Mouse (Mus musculus): ENCODE measurements around the gene Tbcc. TPM values are rescaled to one million over a fixed set of nuclear protein-coding genes. Genes with fewer than 3 reads are reported as not detected.

Tbcc gene
- polyA plus RNA-seq, 1 experiment, result 17.2 TPM

DNA sequence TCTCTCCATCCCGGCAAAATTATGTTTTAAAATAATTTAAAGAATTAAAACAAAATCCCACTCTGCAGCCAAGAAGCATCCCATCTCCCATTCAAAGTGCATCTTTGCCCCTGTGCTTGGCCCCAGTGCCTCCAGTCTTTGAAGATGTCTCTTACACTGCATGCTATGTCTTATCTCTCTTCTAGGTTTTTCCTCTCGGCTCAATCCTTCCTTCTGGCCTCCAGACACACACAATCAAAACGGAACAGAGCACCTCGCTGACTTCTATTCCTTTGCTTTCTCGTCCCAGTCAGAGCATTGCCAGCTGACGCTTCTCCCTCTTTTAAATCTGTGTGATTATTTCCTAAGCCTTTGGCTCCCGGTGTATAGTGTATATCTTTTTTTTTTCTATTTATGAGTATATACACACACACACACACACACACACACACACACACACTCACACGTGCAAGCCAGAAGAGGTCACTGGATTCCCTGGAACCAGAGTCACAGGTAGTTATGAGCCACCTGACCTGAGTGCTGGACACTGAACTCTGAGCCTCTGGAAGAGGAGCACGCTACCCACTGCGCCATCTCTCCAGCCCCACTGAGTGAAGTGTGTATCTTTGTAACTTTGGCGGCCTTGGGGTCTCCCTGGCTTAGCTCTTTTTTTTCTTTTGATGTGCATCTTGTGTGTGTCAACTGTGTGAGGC, 5.1 kb upstream of the Tbcc start:
- Histone ChIP-seq H3K27me3 (ENCODE audit: control insufficient read depth, insufficient read depth, low read length) (no peaks in the 10 kb centered on the region), H3K4me1 (ENCODE audit: control insufficient read depth, insufficient read depth, insufficient read length) (no peaks in the 10 kb centered on the region), H3K4me3 (ENCODE audit: extremely low read depth, insufficient read depth, insufficient read length) (no peak overlapping the region), H3K36me3 (ENCODE audit: control insufficient read depth, insufficient read depth, low read length) (no peaks in the 10 kb centered on the region), H3K27ac (ENCODE audit: insufficient read depth, low read length) (no peak overlapping the region)
- no peak for TF ChIP-seq POLR2A (IDR thresholded peaks at IDR 0.05; ENCODE audit: low read depth, low read length)
- TF ChIP-seq CTCF (IDR thresholded peaks at IDR 0.05; ENCODE audit: extremely low read depth, insufficient read depth, insufficient read length, insufficient replicate concordance), result no peak
- WGBS, result 88% methylated on average over 11 of the region's 11 CpGs
- no peak for DNase-seq (ENCODE audit: low read depth in 1 of 2, low spot score in 2 of 2)

DNA sequence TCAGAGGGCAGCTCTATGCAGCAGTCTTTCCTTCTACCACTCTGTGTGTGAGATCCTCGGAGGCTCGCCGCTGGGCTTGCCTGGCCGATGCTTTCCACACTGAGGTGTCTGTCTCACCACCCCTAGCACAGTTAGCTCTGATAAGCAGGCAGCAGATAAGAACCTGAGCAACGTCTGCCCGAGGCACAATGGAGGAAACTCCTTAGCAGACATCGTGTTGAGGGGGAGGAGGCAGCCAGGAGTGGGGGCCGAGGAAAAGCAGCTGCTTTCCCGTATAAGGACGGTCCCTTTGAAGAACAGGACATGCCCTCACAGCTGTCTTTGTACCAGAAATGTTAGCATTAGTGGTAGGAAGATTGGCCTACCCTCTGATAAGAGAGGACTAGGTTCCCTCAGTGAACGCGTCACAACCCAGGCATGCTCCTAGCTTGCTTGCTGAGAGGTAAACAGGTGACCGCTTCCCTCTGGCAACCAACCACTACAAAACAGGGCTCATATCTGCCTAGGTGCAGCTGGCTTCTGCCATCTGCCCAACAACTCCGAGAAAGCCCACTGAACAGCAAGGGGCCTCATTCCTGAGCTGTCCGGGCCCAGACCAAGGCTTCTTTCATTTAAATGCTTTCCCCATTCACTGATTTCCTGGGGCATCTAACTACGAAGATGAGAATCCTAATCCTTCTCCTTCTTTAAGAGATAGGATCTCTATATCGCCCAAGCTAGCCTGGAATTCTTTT, 4.4 kb upstream of the Tbcc start:
- Histone ChIP-seq H3K27ac (ENCODE audit: insufficient read depth, low read length) (no peak overlapping the region), H3K4me1 (ENCODE audit: control insufficient read depth, insufficient read depth, insufficient read length) (no peaks in the 10 kb centered on the region; the same call in 1 of the 2 replicates), H3K36me3 (ENCODE audit: control insufficient read depth, insufficient read depth, low read length) (no peaks in the 10 kb centered on the region), H3K27me3 (ENCODE audit: control insufficient read depth, insufficient read depth, low read length) (no peaks in the 10 kb centered on the region), H3K4me3 (ENCODE audit: extremely low read depth, insufficient read depth, insufficient read length) (no peak overlapping the region)
- no peak for DNase-seq (ENCODE audit: low read depth in 1 of 2, low spot score in 2 of 2)
- WGBS, result 81% methylated on average over 17 of the region's 17 CpGs
- TF ChIP-seq POLR2A (IDR thresholded peaks at IDR 0.05; ENCODE audit: low read depth, low read length), result no peak
- no peak for TF ChIP-seq CTCF (IDR thresholded peaks at IDR 0.05; ENCODE audit: extremely low read depth, insufficient read depth, insufficient read length, insufficient replicate concordance)

DNA sequence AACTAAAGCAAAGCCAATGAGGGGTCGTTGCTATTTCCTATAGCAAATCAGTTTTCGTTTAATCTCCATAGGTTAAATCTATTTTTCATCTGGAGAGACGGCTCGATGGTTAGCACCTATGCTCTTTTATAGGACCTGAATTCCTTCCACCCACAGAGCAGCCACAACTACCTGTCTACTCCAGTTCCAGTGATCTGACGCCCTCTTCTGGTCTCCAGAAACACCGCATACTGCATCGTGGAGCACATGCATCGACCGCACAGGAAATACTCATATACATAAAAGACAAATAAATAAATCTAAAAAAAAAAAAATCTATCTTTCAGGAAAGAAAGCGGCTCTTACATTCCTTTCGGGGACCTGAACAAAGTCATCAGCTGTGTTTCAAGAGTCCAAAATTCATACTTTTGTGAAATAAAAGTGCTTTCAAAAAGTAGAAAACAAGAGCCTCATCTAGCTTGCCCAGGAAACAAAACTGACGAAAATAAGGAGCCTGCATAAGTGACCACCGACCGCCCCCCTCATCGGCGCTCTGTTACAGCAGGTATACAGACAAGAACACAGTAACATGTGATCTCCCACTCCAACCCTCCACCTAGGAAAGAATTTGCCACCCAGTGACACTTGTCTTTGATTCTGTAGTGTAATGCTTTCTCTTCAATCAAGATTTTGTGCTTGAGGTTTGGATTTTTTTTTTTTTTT, 1.8 kb upstream of the Tbcc start:
- WGBS, result 39% methylated on average over 16 of the region's 16 CpGs
- Histone ChIP-seq H3K4me3 (ENCODE audit: extremely low read depth, insufficient read depth, insufficient read length) (peak overlapping the region; percentile 79), H3K4me1 (ENCODE audit: control insufficient read depth, insufficient read depth, insufficient read length) (peaks cover 10% of the 10 kb centered on the region), H3K27me3 (ENCODE audit: control insufficient read depth, insufficient read depth, low read length) (no peaks in the 10 kb centered on the region), H3K27ac (ENCODE audit: insufficient read depth, low read length) (no peak overlapping the region), H3K36me3 (ENCODE audit: control insufficient read depth, insufficient read depth, low read length) (no peaks in the 10 kb centered on the region)
- peak; percentile 23 to 46 for DNase-seq (ENCODE audit: low read depth in 1 of 2, low spot score in 2 of 2)
- no peak for TF ChIP-seq POLR2A (IDR thresholded peaks at IDR 0.05; ENCODE audit: low read depth, low read length)
- TF ChIP-seq CTCF (IDR thresholded peaks at IDR 0.05; ENCODE audit: extremely low read depth, insufficient read depth, insufficient read length, insufficient replicate concordance), result peak; percentile 38; the same call in 1 of the 2 replicates

DNA sequence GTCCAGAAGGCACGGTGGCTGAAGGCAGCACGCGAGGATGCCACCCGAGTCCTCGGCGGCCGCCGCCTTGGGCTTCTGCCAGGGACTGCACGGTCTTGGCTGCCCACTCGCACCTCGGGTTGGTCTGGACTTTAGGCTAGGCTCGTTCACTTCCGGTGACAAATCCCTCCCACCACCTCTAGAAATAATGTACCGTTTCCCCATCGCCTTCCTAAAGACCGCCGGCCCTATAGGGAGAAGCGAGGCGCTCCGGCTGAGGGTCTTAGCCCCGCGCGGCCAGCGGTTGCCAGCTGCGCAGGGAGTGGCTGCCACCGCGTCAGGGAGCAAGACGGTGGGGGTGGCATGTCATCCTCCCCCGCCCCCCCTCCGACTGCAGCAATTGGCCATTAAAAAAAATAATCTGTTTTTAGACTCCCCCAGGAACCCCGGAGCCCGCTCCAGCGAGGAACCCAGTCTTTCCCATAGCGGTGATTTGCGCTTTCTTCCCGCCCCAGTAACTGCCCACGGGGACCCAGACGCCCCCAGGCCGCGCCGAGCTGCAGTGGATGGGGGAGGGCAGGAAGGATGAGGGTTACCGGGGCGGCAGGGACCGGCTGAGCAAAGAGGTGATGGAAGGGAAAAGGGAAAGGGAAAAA, 917 bp upstream of the Tbcc start:
- TF ChIP-seq CTCF (IDR thresholded peaks at IDR 0.05; ENCODE audit: extremely low read depth, insufficient read depth, insufficient read length, insufficient replicate concordance) (no peak), POLR2A (IDR thresholded peaks at IDR 0.05; ENCODE audit: low read depth, low read length) (no peak)
- Histone ChIP-seq H3K4me3 (ENCODE audit: extremely low read depth, insufficient read depth, insufficient read length) (peak overlapping the region; percentile 79), H3K27ac (ENCODE audit: insufficient read depth, low read length) (peak overlapping the region; percentile 87), H3K4me1 (ENCODE audit: control insufficient read depth, insufficient read depth, insufficient read length) (peaks cover 10% of the 10 kb centered on the region), H3K27me3 (ENCODE audit: control insufficient read depth, insufficient read depth, low read length) (no peaks in the 10 kb centered on the region), H3K36me3 (ENCODE audit: control insufficient read depth, insufficient read depth, low read length) (no peaks in the 10 kb centered on the region)
- WGBS, result under 1% methylated on average over 44 of the region's 44 CpGs
- peak; percentile 15 to 50 for DNase-seq (ENCODE audit: low read depth in 1 of 2, low spot score in 2 of 2)

DNA sequence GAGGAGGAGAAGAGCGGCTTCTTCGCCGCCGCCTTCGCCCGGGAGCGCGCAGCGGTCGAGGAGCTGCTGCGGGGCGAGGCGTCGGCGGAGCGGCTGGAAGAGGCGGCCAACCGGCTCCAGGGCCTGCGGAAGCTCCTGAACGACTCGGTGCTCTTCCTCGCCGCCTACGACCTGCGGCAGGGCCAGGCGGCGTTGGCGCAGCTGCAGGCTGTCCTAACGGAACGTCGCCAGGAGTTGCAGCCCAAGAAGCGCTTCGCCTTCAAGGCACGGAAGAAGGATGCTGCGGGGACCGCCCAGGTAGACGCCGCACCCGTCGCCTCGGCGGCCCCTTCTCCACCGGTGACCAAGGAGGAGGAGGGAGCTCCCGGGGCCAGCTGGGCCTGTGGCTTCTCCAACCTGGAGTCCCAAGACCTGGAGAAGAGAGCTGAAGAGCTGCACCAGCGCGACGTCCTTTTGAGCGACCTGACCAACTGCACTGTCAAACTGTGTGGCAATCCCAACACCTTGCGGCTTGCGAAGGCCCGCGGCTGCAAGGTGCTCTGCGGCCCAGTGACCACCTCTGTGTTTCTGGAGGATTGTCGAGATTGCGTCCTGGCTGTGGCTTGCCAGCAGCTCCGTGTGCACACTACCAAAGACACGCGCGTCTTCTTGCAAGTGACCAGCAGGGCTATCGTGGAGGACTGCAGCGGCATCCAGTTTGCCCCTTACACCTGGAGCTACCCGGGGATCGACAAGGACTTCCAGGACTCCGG, 535 bp downstream of the Tbcc start:
- WGBS, result 3% methylated on average over 63 of the region's 64 CpGs
- H3K4me1 ChIP-seq (ENCODE audit: control insufficient read depth, insufficient read depth, insufficient read length), result peaks cover 10% of the 10 kb centered on the region
- TF ChIP-seq POLR2A (IDR thresholded peaks at IDR 0.05; ENCODE audit: low read depth, low read length) (no peak), CTCF (IDR thresholded peaks at IDR 0.05; ENCODE audit: extremely low read depth, insufficient read depth, insufficient read length, insufficient replicate concordance) (no peak)
- H3K36me3 ChIP-seq (ENCODE audit: control insufficient read depth, insufficient read depth, low read length), result no peaks in the 10 kb centered on the region
- peak; percentile 14 to 34 for DNase-seq (ENCODE audit: low read depth in 1 of 2, low spot score in 2 of 2)
- peak overlapping the region; percentile 98 for H3K4me3 ChIP-seq (ENCODE audit: extremely low read depth, insufficient read depth, insufficient read length)
- peak overlapping the region; percentile 98 for H3K27ac ChIP-seq (ENCODE audit: insufficient read depth, low read length)
- no peaks in the 10 kb centered on the region for H3K27me3 ChIP-seq (ENCODE audit: control insufficient read depth, insufficient read depth, low read length)

DNA sequence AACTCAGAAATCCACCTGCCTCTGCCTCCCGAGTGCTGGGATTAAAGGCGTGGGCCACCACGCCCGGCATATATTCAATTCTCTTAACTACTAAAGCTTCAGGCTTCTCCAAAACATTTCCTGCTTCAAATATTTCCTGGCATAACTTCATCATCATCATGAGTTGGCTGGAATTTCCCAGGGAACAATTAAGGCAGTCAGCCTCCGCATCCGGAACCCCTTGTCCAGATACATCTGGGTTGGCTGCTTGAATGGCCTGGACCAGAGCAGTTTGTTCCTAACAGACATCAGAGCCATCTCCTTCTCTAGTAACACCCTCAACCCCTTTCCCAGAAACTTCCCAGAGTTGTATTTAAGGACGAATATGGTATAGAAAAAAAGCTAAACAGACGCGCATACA, 4.9 kb downstream of the Tbcc start:
- DNase-seq (ENCODE audit: low read depth in 1 of 2, low spot score in 2 of 2), result no peak
- Histone ChIP-seq H3K27me3 (ENCODE audit: control insufficient read depth, insufficient read depth, low read length) (no peaks in the 10 kb centered on the region), H3K4me3 (ENCODE audit: extremely low read depth, insufficient read depth, insufficient read length) (no peak overlapping the region), H3K36me3 (ENCODE audit: control insufficient read depth, insufficient read depth, low read length) (no peaks in the 10 kb centered on the region), H3K4me1 (ENCODE audit: control insufficient read depth, insufficient read depth, insufficient read length) (peaks cover 10% of the 10 kb centered on the region), H3K27ac (ENCODE audit: insufficient read depth, low read length) (no peak overlapping the region)
- TF ChIP-seq CTCF (IDR thresholded peaks at IDR 0.05; ENCODE audit: extremely low read depth, insufficient read depth, insufficient read length, insufficient replicate concordance), result no peak
- no peak for TF ChIP-seq POLR2A (IDR thresholded peaks at IDR 0.05; ENCODE audit: low read depth, low read length)
- WGBS, result 92% methylated on average over 9 of the region's 9 CpGs
